Mouse (Mus musculus): Measurements from ENCODE around the gene Gm4064. TPM values are rescaled to one million over a fixed set of nuclear protein-coding genes. Genes with fewer than 3 reads are reported as not detected.

The Gm4064 gene
- polyA plus RNA-seq (2012; ENCODE audit: low replicate concordance) = not detected in 2 replicates

DNA sequence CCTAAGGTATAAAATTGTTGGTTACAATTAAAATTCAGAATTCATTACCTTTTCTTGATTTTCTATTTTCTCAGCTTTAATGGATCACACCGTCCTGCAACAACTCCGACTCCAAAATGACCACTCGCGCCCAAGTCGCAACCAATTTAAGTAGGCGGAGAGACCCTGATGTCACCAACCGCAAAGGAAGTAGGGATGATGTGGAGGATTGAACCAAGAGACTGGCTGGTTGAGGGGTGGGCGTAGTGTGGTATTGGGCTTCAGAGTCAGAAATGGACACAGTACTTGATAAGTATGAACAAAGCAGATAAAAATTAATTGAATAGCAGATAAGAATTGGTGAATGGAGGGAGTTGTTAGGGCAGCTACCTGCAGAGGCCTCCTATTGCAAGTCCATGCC lies at the start of gene Gm4064:
Gene Gm4064 (minus strand): TSS at position 101 of the 400 bp plus-strand sequence.

DNA sequence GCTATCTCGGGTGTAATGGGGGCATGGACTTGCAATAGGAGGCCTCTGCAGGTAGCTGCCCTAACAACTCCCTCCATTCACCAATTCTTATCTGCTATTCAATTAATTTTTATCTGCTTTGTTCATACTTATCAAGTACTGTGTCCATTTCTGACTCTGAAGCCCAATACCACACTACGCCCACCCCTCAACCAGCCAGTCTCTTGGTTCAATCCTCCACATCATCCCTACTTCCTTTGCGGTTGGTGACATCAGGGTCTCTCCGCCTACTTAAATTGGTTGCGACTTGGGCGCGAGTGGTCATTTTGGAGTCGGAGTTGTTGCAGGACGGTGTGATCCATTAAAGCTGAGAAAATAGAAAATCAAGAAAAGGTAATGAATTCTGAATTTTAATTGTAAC lies 34.4 kb upstream of the Gm4064 start, which contains the start of the genes Rbmy and Gm10256:
Gene Rbmy (plus strand): TSS at position 301 of the 400 bp plus-strand sequence.
Gene Gm10256 (plus strand): TSS at position 320 of the 400 bp plus-strand sequence.

Other genes with a start within 250 kb of the Gm4064 start
- gene H2al2c, start 197.1 kb downstream of the Gm4064 start, polyA plus RNA-seq (2012; ENCODE audit: low replicate concordance) = not detected in 2 replicates
- gene Sry, start 132.5 kb downstream of the Gm4064 start, polyA plus RNA-seq (2012; ENCODE audit: low replicate concordance) = not detected in 2 replicates
- not detected in 2 replicates for gene H2al2b, start 75.5 kb downstream of the Gm4064 start, polyA plus RNA-seq (2012; ENCODE audit: low replicate concordance)
- gene Rbmy, start 34.5 kb upstream of the Gm4064 start, polyA plus RNA-seq (2012; ENCODE audit: low replicate concordance) = not detected in 2 replicates
- not detected in 2 replicates for gene Gm10256, start 34.5 kb upstream of the Gm4064 start, polyA plus RNA-seq (2012; ENCODE audit: low replicate concordance)
- not detected in 2 replicates for gene Gm10352, start 104.8 kb upstream of the Gm4064 start, polyA plus RNA-seq (2012; ENCODE audit: low replicate concordance)
- gene Gm29289, start 136.4 kb upstream of the Gm4064 start, polyA plus RNA-seq (2012; ENCODE audit: low replicate concordance) = not detected in 2 replicates

All from leukemia stem cell, adult 10-12 weeks (primary cell).